Mouse (Mus musculus): ENCODE data around the gene Rtl4.

- TF ChIP-seq CTCF (IDR thresholded peaks at IDR 0.05) (no peak), EP300 (IDR thresholded peaks at IDR 0.05) (no peak)
Observed at GRCm38 (mm10) chrX:144687742-144688141, 965 bp upstream of the Rtl4 start.
